Mouse (Mus musculus): ENCODE results near the gene Arrdc5. TPM values are rescaled to one million over a fixed set of nuclear protein-coding genes. Genes with fewer than 3 reads are reported as not detected.

The Arrdc5 gene
- total and polyA plus RNA-seq, 3 experiments = not detected

DNA sequence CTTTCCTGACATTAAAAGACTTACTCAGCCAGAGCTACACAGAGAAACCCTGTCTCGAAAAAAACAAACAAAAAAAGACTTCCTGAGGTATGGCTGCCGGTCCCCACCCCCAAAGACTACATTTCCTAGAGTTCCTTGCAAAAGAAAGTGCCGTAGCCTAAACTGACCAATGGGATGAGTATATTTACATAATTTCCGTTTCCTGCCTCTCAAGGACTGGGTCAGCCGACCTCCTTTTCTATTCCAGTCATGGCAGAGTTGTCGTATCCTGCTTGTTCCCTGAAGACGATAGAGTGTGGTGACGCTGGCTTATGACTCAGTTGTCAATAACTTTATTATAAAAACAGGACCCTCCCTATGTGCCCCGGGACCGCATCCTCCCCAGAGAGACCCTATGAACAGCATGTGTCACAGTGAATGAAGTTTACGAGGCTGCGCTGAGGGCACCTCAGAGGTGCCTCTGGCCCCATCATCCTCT, 30.9 kb downstream of the Arrdc5 start:
- TF ChIP-seq NELFE (IDR thresholded peaks at IDR 0.05; ENCODE audit: low read depth, low read length) = peak; percentile 84
- no peak for TF ChIP-seq SMC3 (IDR thresholded peaks at IDR 0.05; ENCODE audit: low read depth, low read length)
- TF ChIP-seq ZNF384 (IDR thresholded peaks at IDR 0.05; ENCODE audit: low read depth, low read length) = peak; percentile 55; the same call in 1 of the 2 replicates
- 0 out of 2 replicates have a peak, but pooled peaks have one; percentile 13 for TF ChIP-seq MAX (IDR thresholded peaks at IDR 0.05; ENCODE audit: low read length)
- TF ChIP-seq USF1 (IDR thresholded peaks at IDR 0.05; ENCODE audit: low read depth, low read length) = peak; percentile 63; the same call in 1 of the 2 replicates
- TF ChIP-seq KAT2A (conservative IDR thresholded peaks at IDR 0.05; ENCODE audit: low read depth, low read length) = peak; percentile 82
- TF ChIP-seq POLR2AphosphoS2 (IDR thresholded peaks at IDR 0.05; ENCODE audit: low read length) = peak; percentile 98
- peak; percentile 61 for TF ChIP-seq TBP (IDR thresholded peaks at IDR 0.05; ENCODE audit: low read depth, low read length)
- TF ChIP-seq ZMIZ1 (IDR thresholded peaks at IDR 0.05; ENCODE audit: low read depth, low read length) = peak; percentile 95
- TF ChIP-seq BHLHE40 (IDR thresholded peaks at IDR 0.05; ENCODE audit: borderline replicate concordance, low read depth, low read length) = no peak; the same call in 1 of the 2 replicates
- TF ChIP-seq SIN3A (IDR thresholded peaks at IDR 0.05; ENCODE audit: low read length) = peak; percentile 75
- peak; percentile 97 for TF ChIP-seq HCFC1 (IDR thresholded peaks at IDR 0.05; ENCODE audit: low read depth, low read length)
- TF ChIP-seq JUND (IDR thresholded peaks at IDR 0.05; ENCODE audit: low read depth, low read length) = no peak
- no peak for TF ChIP-seq MYB (IDR thresholded peaks at IDR 0.05; ENCODE audit: low read depth, low read length)
- no peak for TF ChIP-seq GATA1 (IDR thresholded peaks at IDR 0.05; ENCODE audit: low read depth, low read length)
- TF ChIP-seq MYC (IDR thresholded peaks at IDR 0.05; ENCODE audit: low read depth, low read length) = no peak
- peak; percentile 47; the same call in 1 of the 2 replicates for TF ChIP-seq CHD2 (IDR thresholded peaks at IDR 0.05; ENCODE audit: low read length)
- TF ChIP-seq ZC3H11A (IDR thresholded peaks at IDR 0.05; ENCODE audit: low read depth, low read length) = no peak
- peak; percentile 67 for TF ChIP-seq ELF1 (IDR thresholded peaks at IDR 0.05; ENCODE audit: low read depth, low read length)
- TF ChIP-seq CTCF (IDR thresholded peaks at IDR 0.05 in 2 of 3, conservative IDR thresholded peaks at IDR 0.05 in 1 of 3; ENCODE audit: control insufficient read depth in 1 of 3, insufficient read depth in 1 of 3, low read depth in 2 of 3, low read length in 3 of 3, poor library complexity in 1 of 3, severe bottlenecking in 1 of 3) = no peak
- peak; percentile 15; the same call in 1 of the 2 replicates for TF ChIP-seq TCF12 (IDR thresholded peaks at IDR 0.05; ENCODE audit: low read depth, low read length)
- TF ChIP-seq ZKSCAN1 (IDR thresholded peaks at IDR 0.05; ENCODE audit: low read depth, low read length) = no peak
- peak; percentile 63 to 94; a peak in 3 of 4 replicates for TF ChIP-seq POLR2A (IDR thresholded peaks at IDR 0.05; ENCODE audit: control insufficient read depth in 1 of 2, insufficient read depth in 1 of 2, low read depth in 1 of 2, low read length in 2 of 2, poor library complexity in 1 of 2)
- TF ChIP-seq TAL1 (IDR thresholded peaks at IDR 0.05; ENCODE audit: low read length) = no peak
- TF ChIP-seq CHD1 (IDR thresholded peaks at IDR 0.05; ENCODE audit: low read depth, low read length) = no peak
- TF ChIP-seq ETS1 (IDR thresholded peaks at IDR 0.05; ENCODE audit: low read depth, low read length) = 0 out of 2 replicates have a peak, but pooled peaks have one; percentile 7
- H3K9ac ChIP-seq (ENCODE audit: control insufficient read depth, low read depth, low read length, poor library complexity, severe bottlenecking) = peak overlapping the region; percentile 88
- H3K4me1 ChIP-seq (ENCODE audit: control insufficient read depth in 1 of 2, insufficient read depth in 2 of 2, low read length in 2 of 2) = peaks cover 0 to 14% of the 10 kb centered on the region in 2 experiments; a peak in 2 of 4 replicates
- H3K9me3 ChIP-seq (replicated peaks; ENCODE audit: insufficient read depth, low read length) = no peaks in the 10 kb centered on the region
- peaks cover 2% of the 10 kb centered on the region; the same call in 1 of the 2 replicates for H3K79me2 ChIP-seq (ENCODE audit: control insufficient read depth, insufficient read depth, low read length, poor library complexity)
- peak; percentile 93 for DNase-seq (ENCODE audit: low read depth, low spot score)
- peak overlapping the region; percentile 72 to 74 for H3K4me3 ChIP-seq (ENCODE audit: control insufficient read depth in 1 of 2, insufficient read depth in 1 of 2, low read depth in 2 of 2, low read length in 2 of 2)
- peak overlapping the region; percentile 87 for H3K27ac ChIP-seq (ENCODE audit: control insufficient read depth, low read depth, low read length)
- no peaks in the 10 kb centered on the region for H3K27me3 ChIP-seq (ENCODE audit: control insufficient read depth in 1 of 2, insufficient read depth in 2 of 2, low read length in 2 of 2)
- H3K36me3 ChIP-seq (ENCODE audit: control insufficient read depth in 1 of 2, insufficient read depth in 2 of 2, low read length in 2 of 2) = peaks cover 0 to 7% of the 10 kb centered on the region in 2 experiments; a peak in 3 of 4 replicates

All from MEL (cell line).